Mouse (Mus musculus) heart, postnatal 0 days (tissue): Measurements from ENCODE around the gene Ints12. TPM values are rescaled to one million over a fixed set of nuclear protein-coding genes. Genes with fewer than 3 reads are reported as not detected.

Experiments
- ATAC-seq: fragments of 200-750 bp; cut with Nextera tagmentation; 2 replicates; pipeline ENCODE4 v1.8.0; 2017; ENCODE audit warnings: low read depth, moderate number of reproducible peaks, moderate library complexity; ENCODE audit not compliant: insufficient read depth
- DNase-seq: peaks from one replicate; pipeline ENCODE4 v3.0.0-alpha.2; 2016; ENCODE audit warnings: low spot score
- H3K27ac ChIP-seq: fragments of 300-500 bp; sonication (generic); 2 replicates; pipeline ENCODE4 v1.5.1; 2014; ENCODE audit warnings: low read depth, mild to moderate bottlenecking
- H3K27me3 ChIP-seq: fragments of 300-500 bp; sonication (generic); 2 replicates; pipeline ENCODE4 v1.6.1; 2014; ENCODE audit warnings: low read length, mixed read lengths; ENCODE audit not compliant: control insufficient read depth, insufficient read depth
- H3K36me3 ChIP-seq: fragments of 300-500 bp; sonication (generic); replicated peaks from 2 replicates; pipeline ENCODE4 v1.6.1; 2014; ENCODE audit warnings: low read length, mixed read lengths; ENCODE audit not compliant: control insufficient read depth, insufficient read depth
- H3K4me1 ChIP-seq: fragments of 300-500 bp; sonication (generic); 2 replicates; pipeline ENCODE4 v1.6.1; 2014; ENCODE audit warnings: antibody characterized with exemption; ENCODE audit not compliant: control insufficient read depth, insufficient read depth
- H3K4me2 ChIP-seq: fragments of 300-500 bp; sonication (generic); 2 replicates; pipeline ENCODE4 v1.6.1; 2014; ENCODE audit warnings: low read depth, mild to moderate bottlenecking, low read length, moderate library complexity
- H3K4me3 ChIP-seq: fragments of 300-500 bp; sonication (generic); 2 replicates; pipeline ENCODE4 v1.5.1; 2014; ENCODE audit warnings: low read depth, low read length
- H3K9ac ChIP-seq: fragments of 300-500 bp; sonication (generic); replicated peaks from 2 replicates; pipeline ENCODE4 v1.6.1; 2014; ENCODE audit warnings: low read depth, low read length, mixed read lengths
- H3K9me3 ChIP-seq: fragments of 300-500 bp; sonication (generic); replicated peaks from 2 replicates; pipeline ENCODE4 v1.6.1; 2016; ENCODE audit warnings: low read length; ENCODE audit not compliant: control insufficient read depth
- CTCF ChIP-seq: IDR thresholded peaks from 2 replicates; pipeline ENCODE4 v1.5.1; 2016; ENCODE audit warnings: antibody characterized with exemption, control low read depth, low read depth
- EP300 ChIP-seq: IDR thresholded peaks from 2 replicates; pipeline ENCODE4 v1.6.1; 2016; ENCODE audit warnings: antibody characterized with exemption, low read depth
- WGBS: fragments of 180-500 bp; shearing (Covaris S2); extraction: QIAGEN DNeasy Blood & Tissue Kit; methylation state at CpG from one replicate; pipeline ENCODE4 v1.1.7; 2014; 5-methylcytosine and 5-hydroxymethylcytosine counted together
- polyA plus RNA-seq: library from polyadenylated mRNA; unstranded; fragments of >200 nt; fragmentation: Nextera tagmentation; extraction: Ambion mirVana; gene quantifications from 2 replicates; pipeline ENCODE4 v1.2.1, GENCODE M21; 2015
- total RNA-seq: library from RNA; depleted of rRNA; stranded (reverse); fragments of >200 nt; gene quantifications from 2 replicates; pipeline ENCODE4 v1.2.3, GENCODE M21; 2014; ENCODE audit warnings: low replicate concordance; rRNA removed

Gene Ints12
- total and polyA plus RNA-seq, 2 experiments from 2014 or later = 6.5 to 10.1 TPM

- Histone ChIP-seq H3K4me1 (no peaks in the 10 kb centered on the region), H3K9me3 (no peaks in the 10 kb centered on the region), H3K9ac (no peak overlapping the region), H3K4me3 (no peak overlapping the region), H3K27ac (no peak overlapping the region), H3K27me3 (no peaks in the 10 kb centered on the region), H3K36me3 (no peaks in the 10 kb centered on the region), H3K4me2 (no peak overlapping the region)
- DNase-seq (no peak), ATAC-seq (no peak)
- TF ChIP-seq EP300 (no peak), CTCF (no peak)
- 77% methylated on average over 6 of the region's 6 CpGs for WGBS
These were observed 53.0 kb downstream of the Ints12 start for GRCm38 (mm10) chr3:133144511-133145147.

- H3K9ac ChIP-seq = no peak overlapping the region
- no peaks in the 10 kb centered on the region for H3K27me3 ChIP-seq
- no peaks in the 10 kb centered on the region for H3K36me3 ChIP-seq
- DNase-seq = no peak
- no peak overlapping the region for H3K4me3 ChIP-seq
- H3K9me3 ChIP-seq = no peaks in the 10 kb centered on the region
- ATAC-seq = no peak
- TF ChIP-seq CTCF (no peak), EP300 (no peak)
- WGBS = 76% methylated on average over 6 of the region's 6 CpGs
- no peak overlapping the region for H3K4me2 ChIP-seq
- H3K4me1 ChIP-seq = no peaks in the 10 kb centered on the region
- H3K27ac ChIP-seq = no peak overlapping the region
These were observed 60.0 kb downstream of the Ints12 start for GRCm38 (mm10) chr3:133151629-133152028.

GRCm38 (mm10) chr3:133152831-133153230 lies 61.2 kb downstream of the Ints12 start:
- H3K27me3 ChIP-seq = no peaks in the 10 kb centered on the region
- no peak overlapping the region for H3K4me2 ChIP-seq
- H3K4me1 ChIP-seq = no peaks in the 10 kb centered on the region
- TF ChIP-seq EP300 = no peak
- TF ChIP-seq CTCF = no peak
- no peak for ATAC-seq
- no peaks in the 10 kb centered on the region for H3K36me3 ChIP-seq
- 49% methylated on average over 1 of the region's 1 CpGs for WGBS
- H3K4me3 ChIP-seq = no peak overlapping the region
- no peak overlapping the region for H3K9ac ChIP-seq
- no peak for DNase-seq
- H3K9me3 ChIP-seq = no peaks in the 10 kb centered on the region
- H3K27ac ChIP-seq = no peak overlapping the region

- DNase-seq (no peak), ATAC-seq (no peak)
- no peaks in the 10 kb centered on the region for H3K9me3 ChIP-seq
- TF ChIP-seq CTCF (no peak), EP300 (no peak)
- 64% methylated on average over 6 of the region's 6 CpGs for WGBS
- no peak overlapping the region for H3K9ac ChIP-seq
- H3K4me2 ChIP-seq = no peak overlapping the region
- H3K4me3 ChIP-seq = no peak overlapping the region
- no peaks in the 10 kb centered on the region for H3K27me3 ChIP-seq
- no peak overlapping the region for H3K27ac ChIP-seq
- no peaks in the 10 kb centered on the region for H3K4me1 ChIP-seq
- no peaks in the 10 kb centered on the region for H3K36me3 ChIP-seq
These were observed 62.0 kb downstream of the Ints12 start for GRCm38 (mm10) chr3:133153629-133154028.

GRCm38 (mm10) chr3:133154683-133155082 lies 63.0 kb downstream of the Ints12 start:
- Histone ChIP-seq H3K27ac (no peak overlapping the region), H3K9ac (no peak overlapping the region), H3K4me3 (no peak overlapping the region), H3K36me3 (no peaks in the 10 kb centered on the region), H3K9me3 (no peaks in the 10 kb centered on the region), H3K4me1 (no peaks in the 10 kb centered on the region), H3K27me3 (no peaks in the 10 kb centered on the region), H3K4me2 (no peak overlapping the region)
- ATAC-seq = no peak
- DNase-seq = no peak
- 83% methylated on average over 8 of the region's 8 CpGs for WGBS
- no peak for TF ChIP-seq EP300
- no peak for TF ChIP-seq CTCF

GRCm38 (mm10) chr3:133158260-133158659 lies 66.6 kb downstream of the Ints12 start:
- Histone ChIP-seq H3K4me1 (no peaks in the 10 kb centered on the region), H3K27me3 (no peaks in the 10 kb centered on the region), H3K4me2 (no peak overlapping the region), H3K4me3 (no peak overlapping the region), H3K9ac (no peak overlapping the region), H3K27ac (no peak overlapping the region), H3K9me3 (no peaks in the 10 kb centered on the region), H3K36me3 (no peaks in the 10 kb centered on the region)
- DNase-seq = no peak
- WGBS = 79% methylated on average over 5 of the region's 5 CpGs
- no peak for TF ChIP-seq EP300
- no peak for TF ChIP-seq CTCF
- no peak for ATAC-seq

Other genes starting within 250 kb of the Ints12 start
- 0.73 and 1.6 TPM in 2 replicates for gene Npnt, start 141.5 kb upstream of the Ints12 start, total RNA-seq
- gene Npnt, start 141.5 kb upstream of the Ints12 start, polyA plus RNA-seq = 2.1 and 2.4 TPM in 2 replicates
- gene Gstcd, start 193 bp downstream of the Ints12 start, total RNA-seq = 4.4 and 7.5 TPM in 2 replicates
- gene Gstcd, start 193 bp downstream of the Ints12 start, polyA plus RNA-seq = 1.2 TPM in 2 replicates
- gene Arhgef38, start 143.1 kb downstream of the Ints12 start, total RNA-seq = not detected in 2 replicates
- gene Arhgef38, start 143.1 kb downstream of the Ints12 start, polyA plus RNA-seq = 0.01 and 0.10 TPM in 2 replicates
- 44.5 and 46.9 TPM in 2 replicates for gene Ppa2, start 218.3 kb downstream of the Ints12 start, total RNA-seq
- gene Ppa2, start 218.3 kb downstream of the Ints12 start, polyA plus RNA-seq = 146 and 154 TPM in 2 replicates